In the genomic region with DNA sequence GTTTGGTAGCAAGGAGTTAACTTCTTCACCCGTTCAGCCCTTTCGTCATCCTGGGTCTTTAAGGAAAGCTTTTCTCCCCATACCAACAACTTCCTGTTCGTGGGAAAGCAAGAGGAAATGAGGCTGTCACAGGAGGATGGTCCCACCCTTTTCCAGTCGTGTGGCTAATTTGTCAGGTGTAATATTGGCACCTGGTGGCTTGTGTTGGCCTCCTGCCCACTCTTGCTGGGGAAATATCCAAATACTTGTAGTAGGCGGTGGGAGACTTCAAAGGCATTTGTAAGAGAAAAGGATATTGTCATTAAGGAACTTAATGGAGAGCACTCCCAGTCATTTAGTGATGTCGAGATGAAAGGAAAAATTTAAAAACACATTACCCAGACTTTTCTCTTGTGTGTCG, we compare ENCODE assay signal across 25 mouse cellular contexts. TPM values are rescaled to one million over a fixed set of nuclear protein-coding genes. Genes with fewer than 3 reads are reported as not detected.
DNase-seq lines count a peak whose midpoint lies in the region; ATAC-seq and TF ChIP-seq lines count a peak whose summit lies in the region.
"Had no signal": no experiment of that assay in that cellular context is flagged by ENCODE, and none has a peak within 500 bp of the region (broad histone marks: within the 10 kb centered on the region; RNA-seq: fewer than 3 reads in every experiment).

No protein-coding gene starts in this region.

- H3K9me3 ChIP-seq in kidney, embryonic 16.5 days (ENCODE audit: low read length): no peaks in the 10 kb centered on the region
- H3K9me3 ChIP-seq: forebrain, embryonic 12.5 days; limb, embryonic 15.5 days; midbrain, embryonic 10.5 days; neural tube, embryonic 15.5 days had no signal

- no peaks in the 10 kb centered on the region for H3K27me3 ChIP-seq in cerebellum, adult 2 months (ENCODE audit: control insufficient read depth, insufficient read depth, low read length)
- H3K27me3 ChIP-seq in kidney, embryonic 16.5 days (ENCODE audit: insufficient read depth, low read length): no peaks in the 10 kb centered on the region
- H3K27me3 ChIP-seq: limb, embryonic 15.5 days; neural tube, embryonic 15.5 days had no signal

- no peak overlapping the region for H3K4me2 ChIP-seq in kidney, embryonic 16.5 days (replicated peaks; ENCODE audit: low read depth, low read length)
- H3K4me2 ChIP-seq: forebrain, embryonic 12.5 days; limb, embryonic 15.5 days; neural tube, embryonic 15.5 days had no signal

- peak; percentile 20 to 37 for DNase-seq in cerebellum, postnatal 14 days
- DNase-seq in cerebellum, adult 2 months: no peak
- DNase-seq in kidney, adult 9 months: peak; percentile 3
- DNase-seq in ovary, postnatal 14 days (ENCODE audit: low spot score): peak; percentile 3
- DNase-seq in ovary, postnatal 10 days (ENCODE audit: low spot score): no peak
- no peak for DNase-seq in layer of hippocampus, adult 9-10 months (ENCODE audit: low spot score)
- DNase-seq in urinary bladder, postnatal 10 days (ENCODE audit: low spot score): no peak
- DNase-seq: adrenal gland, postnatal 14 days; cerebellum, adult 9-10 months; gastrocnemius, postnatal 36 days; left cerebral cortex, postnatal 4 days; thymus, adult 2 months; thymus, postnatal 4 days had no signal

- no peak for ATAC-seq in kidney, embryonic 16.5 days (ENCODE audit: low FRiP score, low TSS enrichment)
- ATAC-seq: hindbrain, postnatal 0 days; intestine, embryonic 16.5 days had no signal

- 69% methylated on average over 7 of the region's 7 CpGs for whole genome bisulfite sequencing in cerebellum, adult 2 months
- WGBS in kidney, embryonic 16.5 days: 47% methylated on average over 7 of the region's 7 CpGs

- H3K4me1 ChIP-seq in cerebellum, adult 2 months (ENCODE audit: control insufficient read depth, insufficient read depth, low read length): no peaks in the 10 kb centered on the region
- H3K4me1 ChIP-seq in kidney, embryonic 16.5 days (ENCODE audit: insufficient read depth, low read length): no peaks in the 10 kb centered on the region
- H3K4me1 ChIP-seq: heart, embryonic 10.5 days; limb, embryonic 15.5 days; neural tube, embryonic 15.5 days had no signal

- TF ChIP-seq CTCF in cerebellum, adult 2 months (IDR thresholded peaks at IDR 0.05; ENCODE audit: borderline replicate concordance, insufficient read depth, low read depth, low read length): no peak

- no peak for TF ChIP-seq POLR2A in cerebellum, adult 2 months (IDR thresholded peaks at IDR 0.05; ENCODE audit: borderline replicate concordance, insufficient read depth, low read length)

- H3K9ac ChIP-seq in kidney, embryonic 16.5 days (replicated peaks; ENCODE audit: low read length): no peak overlapping the region
- H3K9ac ChIP-seq: forebrain, embryonic 12.5 days; limb, embryonic 15.5 days; liver, embryonic 14.5 days; neural tube, embryonic 15.5 days had no signal

- H3K36me3 ChIP-seq in kidney, embryonic 16.5 days (ENCODE audit: insufficient read depth, low read length): no peaks in the 10 kb centered on the region
- H3K36me3 ChIP-seq: forebrain, embryonic 12.5 days; heart, embryonic 10.5 days; hindbrain, embryonic 10.5 days; limb, embryonic 15.5 days; midbrain, embryonic 10.5 days; neural tube, embryonic 15.5 days had no signal

- no peak overlapping the region for H3K27ac ChIP-seq in cerebellum, adult 2 months (ENCODE audit: insufficient read depth, low read length)
- no peak overlapping the region for H3K27ac ChIP-seq in kidney, embryonic 16.5 days (ENCODE audit: low read length)
- H3K27ac ChIP-seq: forebrain, embryonic 12.5 days; heart, embryonic 10.5 days; hindbrain, embryonic 10.5 days; hindbrain, postnatal 0 days; left cerebral cortex, adult 2 months; limb, embryonic 15.5 days; liver, embryonic 14.5 days; midbrain, embryonic 10.5 days; neural tube, embryonic 15.5 days; stomach, postnatal 0 days had no signal

- no peak overlapping the region for H3K4me3 ChIP-seq in cerebellum, adult 2 months (replicated peaks; ENCODE audit: insufficient read depth, low read depth, low read length)
- no peak overlapping the region for H3K4me3 ChIP-seq in kidney, embryonic 16.5 days (ENCODE audit: low read length)
- H3K4me3 ChIP-seq: forebrain, embryonic 12.5 days; heart, embryonic 10.5 days; hindbrain, embryonic 10.5 days; left cerebral cortex, adult 2 months; limb, embryonic 15.5 days; midbrain, embryonic 10.5 days; neural tube, embryonic 15.5 days had no signal

RNA-seq across cellular contexts. Expression of gene Prox1, which starts 44.1 kb away (rescaled TPM):
- polyA plus RNA-seq in cerebellum, adult 2 months (2012; rRNA removed): 13.7 and 14.7 TPM in 2 replicates
- polyA plus RNA-seq in kidney, embryonic 16.5 days (2015; fragmentation: Nextera tagmentation; extraction: Ambion mirVana): 0.89 and 1.3 TPM in 2 replicates

Comparison
In these comparisons a context has a peak if more than half of its experiments do, and no peak if none do; other contexts are left out.
1. DNase-seq: peak in cerebellum, postnatal 14 days (2 of 2), kidney, adult 9 months (single experiment) and ovary, postnatal 14 days (single experiment); none in cerebellum, adult 2 months (0 of 2), ovary, postnatal 10 days (single experiment), layer of hippocampus, adult 9-10 months (single experiment) and urinary bladder, postnatal 10 days (single experiment).